ENCODE assay signal across 9 mouse cellular contexts in the genomic region with DNA sequence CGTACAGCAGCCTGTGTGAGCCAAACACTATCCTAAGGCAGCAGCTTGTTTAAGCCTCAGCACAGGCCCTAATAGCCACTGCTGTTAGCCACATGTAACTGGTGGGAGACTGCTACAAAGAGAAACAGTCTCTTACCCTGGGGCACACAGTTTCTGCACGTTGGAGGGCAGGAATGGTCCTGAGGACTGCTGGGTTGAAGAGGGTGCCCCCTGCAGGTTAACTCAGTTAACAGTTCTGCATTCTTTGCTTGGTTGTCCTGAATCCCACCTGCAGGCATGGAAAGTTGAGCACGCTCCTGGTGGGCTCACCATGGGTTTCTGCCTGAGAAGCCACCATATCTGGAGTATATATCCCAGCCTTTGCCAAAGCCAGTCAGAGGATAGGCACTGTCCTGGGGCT. TPM values are rescaled to one million over a fixed set of nuclear protein-coding genes. Genes with fewer than 3 reads are reported as not detected.
A peak's percentile ranks its signal among the peaks of the same experiment; 100 is the strongest.
DNase-seq lines count a peak whose midpoint lies in the region; ATAC-seq and TF ChIP-seq lines count a peak whose summit lies in the region.
"Had no signal": no experiment of that assay in that cellular context is flagged by ENCODE, and none has a peak within 500 bp of the region (broad histone marks: within the 10 kb centered on the region; RNA-seq: fewer than 3 reads in every experiment).

No protein-coding gene starts in this region.

- no peak for TF ChIP-seq POLR2A in ES-Bruce4 (IDR thresholded peaks at IDR 0.05; ENCODE audit: insufficient read depth, low read length)
- no peak for TF ChIP-seq POLR2A in kidney, adult 2 months (IDR thresholded peaks at IDR 0.05; ENCODE audit: low read depth, low read length)

- intact Hi-C loops in gastrocnemius, postnatal 36 days (cut with DNase I), result loop anchor here (2.0 to 5.0 kb wide), 2 partner anchors 49 to 107 kb away; no protein-coding TSS in a partner anchor

- H3K36me3 ChIP-seq in kidney, embryonic 14.5 days (ENCODE audit: control insufficient read depth, insufficient read depth, low read length), result no peaks in the 10 kb centered on the region
- H3K36me3 ChIP-seq in ES-Bruce4 (ENCODE audit: control insufficient read depth, insufficient read depth, low read length, poor library complexity, severe bottlenecking), result no peaks in the 10 kb centered on the region
- H3K36me3 ChIP-seq in kidney, adult 2 months (ENCODE audit: control insufficient read depth, insufficient read depth, low read length), result no peaks in the 10 kb centered on the region
- H3K36me3 ChIP-seq in splenic B cell, adult 2 months (ENCODE audit: control insufficient read depth, insufficient read depth, low read length, poor library complexity, severe bottlenecking), result no peaks in the 10 kb centered on the region

- DNase-seq in kidney, adult 11 months, result peak; percentile 55
- DNase-seq in adipocyte (ENCODE audit: low spot score), result peak; percentile 38
- DNase-seq in kidney, adult 2 months, result peak; percentile 57
- peak; percentile 46 for DNase-seq in splenic B cell, adult 2 months (ENCODE audit: low read depth, low spot score)
- DNase-seq in Muller cell, postnatal 12 days (ENCODE audit: inconsistent ontology term), result no peak
- no peak for DNase-seq in gastrocnemius, postnatal 36 days

- 61% methylated on average over 3 of the region's 3 CpGs for WGBS in kidney, embryonic 14.5 days
- 51% methylated on average over 3 of the region's 3 CpGs for WGBS in kidney, adult 2 months

- no peaks in the 10 kb centered on the region for H3K9me3 ChIP-seq in kidney, embryonic 14.5 days (ENCODE audit: control insufficient read depth, low read length)
- H3K9me3 ChIP-seq in ES-Bruce4 (replicated peaks; ENCODE audit: control insufficient read depth, insufficient read depth, low read length, poor library complexity, severe bottlenecking), result no peaks in the 10 kb centered on the region

- no peak overlapping the region for H3K27ac ChIP-seq in kidney, embryonic 14.5 days (ENCODE audit: low read depth, low read length)
- H3K27ac ChIP-seq in ES-Bruce4 (ENCODE audit: insufficient read depth, low read length), result no peak overlapping the region
- H3K27ac ChIP-seq in kidney, adult 2 months (ENCODE audit: insufficient read depth, low read depth, low read length), result peak overlapping the region; percentile 90

- no peaks in the 10 kb centered on the region for H3K27me3 ChIP-seq in kidney, embryonic 14.5 days (ENCODE audit: control insufficient read depth, insufficient read depth, low read length)
- H3K27me3 ChIP-seq in ES-Bruce4 (ENCODE audit: control insufficient read depth, insufficient read depth, low read length, poor library complexity, severe bottlenecking), result no peaks in the 10 kb centered on the region
- H3K27me3 ChIP-seq in kidney, adult 2 months (replicated peaks; ENCODE audit: control insufficient read depth, insufficient read depth, low read length), result no peaks in the 10 kb centered on the region
- no peaks in the 10 kb centered on the region for H3K27me3 ChIP-seq in splenic B cell, adult 2 months (ENCODE audit: control insufficient read depth, insufficient read depth, low read length, poor library complexity, severe bottlenecking)

- TF ChIP-seq EP300 in ES-Bruce4 (IDR thresholded peaks at IDR 0.05; ENCODE audit: insufficient read depth, low read depth, low read length), result no peak

- no peak overlapping the region for H3K4me3 ChIP-seq in kidney, embryonic 14.5 days (ENCODE audit: low read length)
- H3K4me3 ChIP-seq in ES-Bruce4 (ENCODE audit: low read depth, low read length), result no peak overlapping the region
- no peak overlapping the region for H3K4me3 ChIP-seq in kidney, adult 2 months (ENCODE audit: insufficient read depth, low read depth, low read length)
- H3K4me3 ChIP-seq: erythroblast, embryonic 14.5 days had no signal

- no peak for ATAC-seq in kidney, embryonic 14.5 days (ENCODE audit: low FRiP score, low TSS enrichment)

- no peak overlapping the region for H3K9ac ChIP-seq in kidney, embryonic 14.5 days (ENCODE audit: low read depth, low read length)
- H3K9ac ChIP-seq in ES-Bruce4 (ENCODE audit: low read depth, poor library complexity, severe bottlenecking), result no peak overlapping the region

- H3K4me1 ChIP-seq in kidney, embryonic 14.5 days (ENCODE audit: control insufficient read depth, insufficient read depth, low read length), result peaks cover 19% of the 10 kb centered on the region
- H3K4me1 ChIP-seq in ES-Bruce4 (ENCODE audit: control insufficient read depth, insufficient read depth, low read length), result no peaks in the 10 kb centered on the region
- H3K4me1 ChIP-seq in kidney, adult 2 months (ENCODE audit: control insufficient read depth, insufficient read depth, low read length), result peaks cover 88% of the 10 kb centered on the region

- TF ChIP-seq CTCF in ES-Bruce4 (IDR thresholded peaks at IDR 0.05; ENCODE audit: low read depth, low read length), result peak; percentile 77
- peak; percentile 65 for TF ChIP-seq CTCF in kidney, adult 2 months (conservative IDR thresholded peaks at IDR 0.05; ENCODE audit: insufficient read depth, insufficient read length, low read depth, low read length)

- no peak overlapping the region for H3K4me2 ChIP-seq in kidney, embryonic 14.5 days (replicated peaks; ENCODE audit: low read depth, low read length)

RNA-seq across cellular contexts. Expression of a gene that starts 6.9 kb away (rescaled TPM):
- polyA plus RNA-seq in kidney, embryonic 14.5 days (2014; fragmentation: Nextera tagmentation; extraction: Ambion mirVana), result 1.6 and 2.9 TPM in 2 replicates
- polyA plus RNA-seq in ES-Bruce4 (2011; ENCODE audit: insufficient read depth, insufficient read length, low read depth, missing spikeins), result 3.3 and 4.2 TPM in 2 replicates
- 22.0 and 28.7 TPM in 2 replicates for polyA plus RNA-seq in kidney, adult 2 months (2012; rRNA removed)
- total RNA-seq in gastrocnemius, postnatal 36 days (2021), result 1 to 10 TPM; 2.6 to 3.7 TPM
- polyA plus RNA-seq: erythroblast, embryonic 14.5 days had no signal

Comparison
In these comparisons a context has a peak if more than half of its experiments do, and no peak if none do; other contexts are left out.
1. DNase-seq: peak in kidney, adult 11 months (single experiment), adipocyte (single experiment), kidney, adult 2 months (single experiment) and splenic B cell, adult 2 months (single experiment); none in Muller cell, postnatal 12 days (single experiment) and gastrocnemius, postnatal 36 days (0 of 2).